Mouse (Mus musculus) embryonic facial prominence, embryonic 13.5 days (tissue): Measurements from ENCODE around the gene Elf5. TPM values are rescaled to one million over a fixed set of nuclear protein-coding genes. Genes with fewer than 3 reads are reported as not detected.

Experiments used
- ATAC-seq: fragments of 200-750 bp; cut with Nextera tagmentation; 2 replicates; pipeline ENCODE4 v1.8.0; 2017; ENCODE audit warnings: low read depth; ENCODE audit not compliant: insufficient number of reproducible peaks, insufficient read depth, low FRiP score, low TSS enrichment
- H3K27ac ChIP-seq: fragments of 300-500 bp; sonication (generic); 2 replicates; pipeline ENCODE4 v1.5.1; 2015; ENCODE audit warnings: moderate library complexity, mild to moderate bottlenecking, inconsistent platforms
- H3K27me3 ChIP-seq: fragments of 300-500 bp; sonication (generic); 2 replicates; pipeline ENCODE4 v1.6.1; 2015; ENCODE audit warnings: mild to moderate bottlenecking, inconsistent platforms
- H3K36me3 ChIP-seq: fragments of 300-500 bp; sonication (generic); 2 replicates; pipeline ENCODE4 v1.6.1; 2015; ENCODE audit warnings: mild to moderate bottlenecking, inconsistent platforms
- H3K4me1 ChIP-seq: fragments of 300-500 bp; sonication (generic); 2 replicates; pipeline ENCODE4 v1.6.1; 2015; ENCODE audit warnings: inconsistent platforms
- H3K4me2 ChIP-seq: fragments of 300-500 bp; sonication (generic); 2 replicates; pipeline ENCODE4 v1.6.1; 2015; ENCODE audit warnings: moderate library complexity, mild to moderate bottlenecking, inconsistent platforms
- H3K4me3 ChIP-seq: fragments of 300-500 bp; sonication (generic); 2 replicates; pipeline ENCODE4 v1.5.1; 2015; ENCODE audit warnings: mild to moderate bottlenecking, inconsistent platforms
- H3K9ac ChIP-seq: fragments of 300-500 bp; sonication (generic); 2 replicates; pipeline ENCODE4 v1.6.1; 2015; ENCODE audit warnings: mild to moderate bottlenecking, inconsistent platforms
- H3K9me3 ChIP-seq: fragments of 300-500 bp; sonication (generic); 2 replicates; pipeline ENCODE4 v1.6.1; 2016; ENCODE audit warnings: inconsistent platforms
- WGBS: fragments of 180-500 bp; shearing (Covaris S2); methylation state at CpG from one replicate; pipeline ENCODE4 v1.1.7; 2015; ENCODE audit warnings: mixed read lengths; 5-methylcytosine and 5-hydroxymethylcytosine counted together
- polyA plus RNA-seq: library from polyadenylated mRNA; unstranded; fragments of >200 nt; fragmentation: Nextera tagmentation; extraction: Ambion mirVana; gene quantifications from 2 replicates; pipeline ENCODE4 v1.2.1, GENCODE M21; 2015

Elf5 gene
- polyA plus RNA-seq, 1 experiment from 2014 or later, result 1.9 TPM

DNA sequence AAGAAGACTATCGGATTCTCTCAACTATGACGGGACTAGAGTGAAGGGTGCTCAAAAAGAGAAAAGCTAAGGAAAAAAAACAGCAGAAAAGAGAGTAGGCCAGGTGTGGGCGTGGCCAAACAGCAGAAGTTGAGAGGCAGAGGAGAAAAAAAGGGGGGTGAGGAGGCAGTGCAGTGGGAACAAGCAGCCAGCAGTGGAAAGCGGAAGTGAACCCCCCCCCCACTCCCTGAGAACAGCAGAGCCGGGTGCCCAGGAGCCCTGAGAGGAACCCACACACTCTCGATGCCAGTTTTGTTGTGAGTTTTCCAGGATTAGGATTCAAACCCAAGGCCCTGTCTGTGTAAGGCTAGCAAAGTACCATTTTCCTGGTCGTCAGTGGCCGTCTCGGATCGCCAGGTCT, 47.6 kb downstream of the Elf5 start:
- Histone ChIP-seq H3K4me1 (peaks cover 14% of the 10 kb centered on the region), H3K4me3 (no peak overlapping the region), H3K9ac (no peak overlapping the region), H3K36me3 (peaks cover 67% of the 10 kb centered on the region), H3K27ac (no peak overlapping the region), H3K27me3 (no peaks in the 10 kb centered on the region), H3K9me3 (no peaks in the 10 kb centered on the region), H3K4me2 (no peak overlapping the region)
- ATAC-seq, result no peak
- WGBS, result 87% methylated on average over 10 of the region's 10 CpGs

DNA sequence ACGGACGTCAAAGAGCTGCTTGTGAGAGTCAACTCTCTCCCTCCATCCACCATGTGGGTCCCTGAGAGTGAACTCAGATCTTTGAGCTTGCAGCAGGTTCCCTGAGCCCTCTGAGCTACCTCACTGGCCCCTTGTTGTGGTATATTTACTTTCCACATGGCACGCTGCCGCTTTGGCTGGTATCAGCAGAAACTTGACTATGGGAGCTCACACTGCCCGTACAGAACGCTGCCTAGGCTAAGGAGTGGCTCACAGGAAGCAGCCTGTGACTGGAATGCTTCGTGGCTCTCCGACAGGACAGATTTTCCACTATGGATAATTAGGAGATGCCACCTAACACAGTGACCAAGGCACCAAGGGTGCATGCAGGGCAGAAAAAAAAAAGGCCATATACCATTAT, 49.7 kb downstream of the Elf5 start:
- Histone ChIP-seq H3K4me2 (peak overlapping the region; percentile 26), H3K36me3 (peaks cover 64% of the 10 kb centered on the region), H3K27me3 (no peaks in the 10 kb centered on the region), H3K27ac (peak overlapping the region; percentile 89), H3K4me1 (peaks cover 14% of the 10 kb centered on the region), H3K9ac (0 out of 2 replicates have a peak overlapping the region, but pooled peaks have one; percentile 36), H3K4me3 (no peak overlapping the region), H3K9me3 (no peaks in the 10 kb centered on the region)
- ATAC-seq, result no peak
- WGBS, result 39% methylated on average over 8 of the region's 8 CpGs

GRCm38 (mm10) chr2:103461743-103462142, 50.3 kb downstream of the Elf5 start:
- Histone ChIP-seq H3K4me2 (peak overlapping the region; percentile 26), H3K4me1 (peaks cover 14% of the 10 kb centered on the region), H3K9me3 (no peaks in the 10 kb centered on the region), H3K4me3 (no peak overlapping the region), H3K27ac (peak overlapping the region; percentile 89), H3K27me3 (no peaks in the 10 kb centered on the region), H3K9ac (0 out of 2 replicates have a peak overlapping the region, but pooled peaks have one; percentile 36), H3K36me3 (peaks cover 65% of the 10 kb centered on the region)
- WGBS, result 13% methylated on average over 9 of the region's 9 CpGs
- no peak for ATAC-seq

DNA sequence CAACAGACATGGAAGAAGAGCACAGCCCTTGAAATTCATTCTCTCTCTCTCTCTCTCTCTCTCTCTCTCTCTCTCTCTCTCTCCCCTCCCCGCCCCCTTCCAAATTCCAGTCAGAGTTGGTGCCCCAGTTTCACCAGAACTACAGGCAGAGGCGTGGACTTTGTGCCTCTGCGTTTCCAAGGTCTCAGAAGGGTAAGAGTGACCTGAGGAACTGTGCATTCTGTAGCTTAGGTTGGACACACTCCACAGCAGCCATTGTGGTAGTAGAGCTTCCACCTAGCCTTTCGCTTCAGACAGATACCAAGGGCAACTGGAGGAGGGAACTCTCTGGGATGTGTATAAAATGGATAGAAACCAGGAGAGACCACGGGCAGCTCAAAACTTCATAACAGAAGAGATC, 51.3 kb downstream of the Elf5 start:
- Histone ChIP-seq H3K36me3 (peaks cover 71% of the 10 kb centered on the region), H3K9ac (no peak overlapping the region), H3K27me3 (no peaks in the 10 kb centered on the region), H3K4me3 (no peak overlapping the region), H3K4me1 (peaks cover 14% of the 10 kb centered on the region), H3K9me3 (no peaks in the 10 kb centered on the region), H3K4me2 (no peak overlapping the region), H3K27ac (no peak overlapping the region)
- ATAC-seq, result no peak
- 95% methylated on average over 5 of the region's 5 CpGs for WGBS

DNA sequence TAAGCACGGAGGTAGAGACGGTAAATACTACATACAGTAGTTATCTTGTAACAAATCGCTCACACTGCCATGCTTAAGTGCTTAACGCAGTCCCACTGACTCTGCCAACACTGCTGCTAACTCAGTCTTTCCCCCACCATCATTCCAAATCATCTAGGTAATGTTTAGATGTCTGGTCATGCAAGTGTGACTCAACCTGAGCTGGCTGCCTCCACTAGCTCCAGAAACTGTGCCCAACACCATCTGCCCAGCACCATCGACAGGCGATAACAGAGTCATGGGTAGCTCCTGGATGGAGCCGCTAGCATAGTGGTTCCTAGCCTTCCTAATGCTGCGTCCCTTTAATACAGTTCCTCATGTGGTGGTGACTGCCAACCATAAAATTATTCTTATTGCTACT, 53.0 kb downstream of the Elf5 start:
- no peak overlapping the region for H3K9ac ChIP-seq
- peaks cover 66% of the 10 kb centered on the region for H3K36me3 ChIP-seq
- H3K4me2 ChIP-seq, result no peak overlapping the region
- H3K9me3 ChIP-seq, result no peaks in the 10 kb centered on the region
- peaks cover 14% of the 10 kb centered on the region for H3K4me1 ChIP-seq
- H3K27me3 ChIP-seq, result no peaks in the 10 kb centered on the region
- H3K27ac ChIP-seq, result no peak overlapping the region
- 94% methylated on average over 8 of the region's 8 CpGs for WGBS
- no peak overlapping the region for H3K4me3 ChIP-seq
- ATAC-seq, result no peak

GRCm38 (mm10) chr2:103465429-103465828, 53.9 kb downstream of the Elf5 start:
- H3K9ac ChIP-seq, result no peak overlapping the region
- no peak overlapping the region for H3K4me2 ChIP-seq
- H3K27me3 ChIP-seq, result no peaks in the 10 kb centered on the region
- peaks cover 66% of the 10 kb centered on the region for H3K36me3 ChIP-seq
- 93% methylated on average over 11 of the region's 11 CpGs for WGBS
- H3K4me1 ChIP-seq, result peaks cover 14% of the 10 kb centered on the region
- no peak overlapping the region for H3K27ac ChIP-seq
- no peak for ATAC-seq
- no peaks in the 10 kb centered on the region for H3K9me3 ChIP-seq
- no peak overlapping the region for H3K4me3 ChIP-seq

DNA sequence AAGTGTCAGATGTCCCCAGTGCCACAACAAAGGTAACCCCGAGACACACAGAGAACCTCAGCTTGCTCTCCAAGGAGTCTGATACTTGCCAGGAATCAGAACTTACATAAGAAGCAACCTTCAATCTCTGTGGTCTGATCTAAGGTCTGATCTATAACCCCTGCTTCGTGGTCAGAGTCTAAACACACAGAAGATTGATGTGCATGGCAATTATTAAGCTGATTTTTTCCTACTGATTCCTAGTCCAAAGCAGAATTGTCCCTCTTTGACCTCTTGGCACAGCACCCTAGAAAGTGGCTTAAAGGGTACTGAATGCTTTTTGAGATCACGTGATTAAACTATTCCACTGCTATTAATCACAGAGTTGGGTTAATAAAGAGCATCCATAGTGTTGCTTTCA, 54.8 kb downstream of the Elf5 start:
- H3K9me3 ChIP-seq, result no peaks in the 10 kb centered on the region
- H3K4me1 ChIP-seq, result peaks cover 12% of the 10 kb centered on the region
- H3K36me3 ChIP-seq, result peaks cover 72% of the 10 kb centered on the region
- 84% methylated on average over 3 of the region's 3 CpGs for WGBS
- no peak overlapping the region for H3K4me3 ChIP-seq
- no peaks in the 10 kb centered on the region for H3K27me3 ChIP-seq
- ATAC-seq, result no peak
- H3K9ac ChIP-seq, result no peak overlapping the region
- H3K4me2 ChIP-seq, result no peak overlapping the region
- no peak overlapping the region for H3K27ac ChIP-seq

GRCm38 (mm10) chr2:103466984-103467588, 55.6 kb downstream of the Elf5 start:
- no peak for ATAC-seq
- Histone ChIP-seq H3K4me3 (no peak overlapping the region), H3K27me3 (no peaks in the 10 kb centered on the region), H3K4me1 (peaks cover 4% of the 10 kb centered on the region), H3K36me3 (peaks cover 76% of the 10 kb centered on the region), H3K27ac (no peak overlapping the region), H3K4me2 (no peak overlapping the region), H3K9me3 (no peaks in the 10 kb centered on the region), H3K9ac (no peak overlapping the region)
- WGBS, result 85% methylated on average over 10 of the region's 10 CpGs

GRCm38 (mm10) chr2:103473362-103473761, 61.9 kb downstream of the Elf5 start:
- Histone ChIP-seq H3K9me3 (no peaks in the 10 kb centered on the region), H3K36me3 (peaks cover 72% of the 10 kb centered on the region), H3K4me1 (no peaks in the 10 kb centered on the region), H3K9ac (no peak overlapping the region), H3K4me2 (no peak overlapping the region), H3K27me3 (no peaks in the 10 kb centered on the region), H3K4me3 (no peak overlapping the region), H3K27ac (no peak overlapping the region)
- ATAC-seq, result no peak
- WGBS, result 83% methylated on average over 3 of the region's 3 CpGs

DNA sequence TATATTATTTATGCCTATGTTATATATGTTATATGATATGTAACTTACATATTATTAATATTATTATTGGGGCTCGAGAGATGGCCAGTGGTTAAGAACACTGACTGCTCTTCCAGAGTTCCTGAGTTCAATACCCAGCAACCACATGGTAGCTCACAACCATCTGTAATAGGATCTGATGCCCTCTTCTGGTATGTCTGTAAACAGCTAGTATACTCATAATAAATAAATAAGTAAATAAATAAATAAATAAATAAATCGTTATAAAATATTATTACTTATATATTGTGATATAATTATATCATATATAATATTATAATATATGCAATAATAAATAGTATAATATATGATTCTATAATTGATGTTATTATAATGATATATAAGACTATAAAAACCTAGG, 64.7 kb downstream of the Elf5 start:
- no peaks in the 10 kb centered on the region for H3K27me3 ChIP-seq
- 93% methylated on average over 2 of the region's 2 CpGs for WGBS
- no peaks in the 10 kb centered on the region for H3K4me1 ChIP-seq
- H3K36me3 ChIP-seq, result peaks cover 47% of the 10 kb centered on the region
- H3K9ac ChIP-seq, result no peak overlapping the region
- H3K4me3 ChIP-seq, result no peak overlapping the region
- H3K27ac ChIP-seq, result no peak overlapping the region
- H3K9me3 ChIP-seq, result no peaks in the 10 kb centered on the region
- H3K4me2 ChIP-seq, result no peak overlapping the region
- ATAC-seq, result no peak

DNA sequence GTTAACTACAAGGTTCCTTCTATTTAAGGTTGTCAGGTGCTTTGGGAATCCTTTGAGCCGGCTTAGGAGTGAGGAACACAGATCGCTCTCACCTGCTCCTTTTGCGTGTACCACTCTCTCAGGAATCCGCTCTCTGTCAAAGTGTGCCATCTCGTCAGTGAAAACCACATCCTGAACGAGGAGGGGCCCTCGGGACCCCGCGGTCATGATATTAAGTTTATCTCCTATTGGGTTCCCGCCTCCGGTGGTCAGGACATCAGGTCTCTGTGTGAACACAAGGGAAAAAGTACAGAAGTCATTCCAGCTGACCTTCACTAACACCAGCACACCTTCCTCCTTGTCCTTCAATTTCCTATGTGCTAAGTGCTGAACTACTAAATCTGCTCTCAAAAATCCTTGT, 65.2 kb downstream of the Elf5 start:
- Histone ChIP-seq H3K4me1 (no peaks in the 10 kb centered on the region), H3K27me3 (no peaks in the 10 kb centered on the region), H3K36me3 (peaks cover 43% of the 10 kb centered on the region), H3K4me3 (no peak overlapping the region), H3K4me2 (no peak overlapping the region), H3K9me3 (no peaks in the 10 kb centered on the region), H3K27ac (no peak overlapping the region), H3K9ac (no peak overlapping the region)
- no peak for ATAC-seq
- 87% methylated on average over 11 of the region's 11 CpGs for WGBS

GRCm38 (mm10) chr2:103477456-103477855, 66.0 kb downstream of the Elf5 start:
- Histone ChIP-seq H3K4me3 (no peak overlapping the region), H3K4me1 (no peaks in the 10 kb centered on the region), H3K27ac (no peak overlapping the region), H3K9ac (no peak overlapping the region), H3K27me3 (no peaks in the 10 kb centered on the region), H3K9me3 (no peaks in the 10 kb centered on the region), H3K4me2 (no peak overlapping the region), H3K36me3 (peaks cover 41% of the 10 kb centered on the region)
- WGBS, result 60% methylated on average over 4 of the region's 4 CpGs
- ATAC-seq, result no peak
